Mouse (Mus musculus) G1E (cell line): ENCODE data around the gene F12.

ENCODE experiments used
- CTCF ChIP-seq: IDR thresholded peaks from 2 replicates; pipeline ENCODE4 v1.5.1; 2012; ENCODE audit warnings: low read depth, low read length, inconsistent platforms, mixed read lengths
- GATA1 ChIP-seq: IDR thresholded peaks from 2 replicates; pipeline ENCODE4 v1.6.1; 2012; ENCODE audit warnings: borderline replicate concordance, low read length, inconsistent platforms, mixed read lengths
- POLR2AphosphoS5 ChIP-seq: IDR thresholded peaks from 2 replicates; pipeline ENCODE4 v1.6.1; 2012; ENCODE audit warnings: low read depth, low read length, inconsistent platforms; ENCODE audit not compliant: insufficient replicate concordance
- TAL1 ChIP-seq: conservative IDR thresholded peaks from 2 replicates; pipeline ENCODE4 v1.6.1; 2012; ENCODE audit warnings: low read depth, low read length, inconsistent platforms, mixed read lengths

DNA sequence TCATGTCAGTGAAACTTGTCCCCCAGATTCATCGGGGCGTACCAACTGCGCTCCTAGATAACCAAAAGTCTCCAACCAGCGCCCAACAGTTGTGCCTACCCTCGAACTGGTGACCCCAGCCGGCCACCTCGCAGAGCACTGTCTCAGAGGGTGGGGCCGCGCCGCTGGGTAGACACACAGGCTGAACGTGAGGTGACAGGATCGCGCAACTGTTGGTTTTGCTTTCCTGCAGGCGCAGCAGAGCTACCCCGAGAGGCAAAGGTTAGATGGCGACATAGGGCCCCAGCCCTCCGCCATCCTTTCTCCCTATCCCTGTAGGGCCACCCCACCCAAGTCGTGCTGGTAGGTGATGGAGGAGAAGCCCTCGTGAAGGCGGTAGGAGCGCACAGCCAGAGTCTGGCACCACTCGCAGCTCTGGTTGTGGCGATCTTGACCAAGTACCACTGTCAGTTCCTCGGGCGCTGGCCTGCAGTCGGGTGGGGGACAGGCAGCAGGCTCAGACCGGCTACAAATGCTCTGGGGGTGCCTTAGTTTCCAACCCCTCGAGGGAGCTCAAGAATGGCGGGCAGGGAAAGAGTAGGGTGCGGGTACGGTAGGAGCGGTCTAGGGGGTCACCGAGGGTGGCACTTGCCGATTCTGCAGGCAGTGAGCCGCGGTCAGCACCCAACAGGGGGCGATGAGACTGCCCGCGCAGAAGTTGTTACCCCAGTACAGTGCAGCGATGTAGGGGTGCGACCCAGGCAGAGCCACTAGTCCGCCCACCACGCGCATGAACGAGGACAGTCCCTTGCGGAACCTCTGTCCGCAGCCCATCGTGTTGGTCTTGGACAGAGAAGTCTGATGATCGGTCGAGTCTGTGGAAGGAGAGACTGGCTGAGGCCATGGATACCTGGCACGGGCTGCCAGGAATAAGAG, 6.3 kb downstream of the F12 start:
- TF ChIP-seq GATA1 (no peak), CTCF (no peak), TAL1 (no peak), POLR2AphosphoS5 (no peak)
